Mouse (Mus musculus) hindbrain, postnatal 0 days (tissue): ENCODE results near the gene Igf2bp3. TPM values are rescaled to one million over a fixed set of nuclear protein-coding genes. Genes with fewer than 3 reads are reported as not detected.
A peak's percentile ranks its signal among the peaks of the same experiment; 100 is the strongest.

Experiments used
- ATAC-seq: fragments of 200-750 bp; cut with Nextera tagmentation; 2 replicates; pipeline ENCODE4 v1.8.0; 2017; ENCODE audit warnings: mild to moderate bottlenecking, moderate TSS enrichment, moderate library complexity
- DNase-seq: peaks from one replicate; pipeline ENCODE4 v3.0.0-alpha.2; 2015; ENCODE audit warnings: low spot score
- H3K27ac ChIP-seq: fragments of 300-500 bp; sonication (generic); 2 replicates; pipeline ENCODE4 v1.5.1; 2014; ENCODE audit warnings: mild to moderate bottlenecking
- H3K27me3 ChIP-seq: fragments of 300-500 bp; sonication (generic); 2 replicates; pipeline ENCODE4 v1.6.1; 2014; ENCODE audit warnings: low read length, mixed read lengths; ENCODE audit not compliant: insufficient read depth
- H3K36me3 ChIP-seq: fragments of 300-500 bp; sonication (generic); 2 replicates; pipeline ENCODE4 v1.6.1; 2014; ENCODE audit warnings: low read length, mixed read lengths; ENCODE audit not compliant: insufficient read depth
- H3K4me1 ChIP-seq: fragments of 300-500 bp; sonication (generic); 2 replicates; pipeline ENCODE4 v1.6.1; 2014; ENCODE audit warnings: antibody characterized with exemption, low read length, mixed read lengths; ENCODE audit not compliant: insufficient read depth
- H3K4me2 ChIP-seq: fragments of 300-500 bp; sonication (generic); 2 replicates; pipeline ENCODE4 v1.6.1; 2014; ENCODE audit warnings: low read depth, mild to moderate bottlenecking, low read length, moderate library complexity, mixed read lengths
- H3K4me3 ChIP-seq: fragments of 300-500 bp; sonication (generic); 2 replicates; pipeline ENCODE4 v1.5.1; 2014; ENCODE audit warnings: low read length
- H3K9ac ChIP-seq: fragments of 300-500 bp; sonication (generic); replicated peaks from 2 replicates; pipeline ENCODE4 v1.6.1; 2014; ENCODE audit warnings: mild to moderate bottlenecking, low read length, moderate library complexity, mixed read lengths
- H3K9me3 ChIP-seq: fragments of 300-500 bp; sonication (generic); 2 replicates; pipeline ENCODE4 v1.6.1; 2016; ENCODE audit warnings: low read length, mixed read lengths
- CTCF ChIP-seq: IDR thresholded peaks from 2 replicates; pipeline ENCODE4 v1.5.1; 2016; ENCODE audit warnings: antibody characterized with exemption, control low read depth, low read depth
- WGBS: fragments of 180-500 bp; shearing (Covaris S2); extraction: QIAGEN DNeasy Blood & Tissue Kit; methylation state at CpG from one replicate; pipeline ENCODE4 v1.1.7; 2014; 5-methylcytosine and 5-hydroxymethylcytosine counted together
- polyA plus RNA-seq: library from polyadenylated mRNA; unstranded; fragments of >200 nt; fragmentation: Nextera tagmentation; extraction: Ambion mirVana; gene quantifications from 2 replicates; pipeline ENCODE4 v1.2.1, GENCODE M21; 2015
- total RNA-seq: library from RNA; depleted of rRNA; stranded (reverse); fragments of >200 nt; gene quantifications from 2 replicates; pipeline ENCODE4 v1.2.3, GENCODE M21; 2014

Gene Igf2bp3
- total and polyA plus RNA-seq, 2 experiments from 2014 or later, result 8.9 to 16.6 TPM

GRCm38 (mm10) chr6:49219920-49220604 lies 5.3 kb upstream of the Igf2bp3 start:
- 10% methylated on average over 16 of the region's 16 CpGs for WGBS
- Histone ChIP-seq H3K27ac (no peak overlapping the region), H3K9me3 (no peaks in the 10 kb centered on the region), H3K9ac (no peak overlapping the region), H3K36me3 (no peaks in the 10 kb centered on the region), H3K27me3 (peaks cover 14% of the 10 kb centered on the region), H3K4me2 (no peak overlapping the region), H3K4me3 (no peak overlapping the region), H3K4me1 (no peaks in the 10 kb centered on the region)
- DNase-seq, result no peak
- ATAC-seq, result no peak
- no peak for TF ChIP-seq CTCF

GRCm38 (mm10) chr6:49219001-49219560 lies 4.3 kb upstream of the Igf2bp3 start:
- Histone ChIP-seq H3K4me1 (no peaks in the 10 kb centered on the region), H3K4me2 (no peak overlapping the region), H3K36me3 (no peaks in the 10 kb centered on the region), H3K27ac (no peak overlapping the region), H3K4me3 (no peak overlapping the region), H3K9ac (no peak overlapping the region), H3K9me3 (no peaks in the 10 kb centered on the region), H3K27me3 (peaks cover 14% of the 10 kb centered on the region)
- WGBS, result 24% methylated on average over 4 of the region's 4 CpGs
- ATAC-seq (no peak), DNase-seq (no peak)
- TF ChIP-seq CTCF, result no peak

GRCm38 (mm10) chr6:49218275-49218802 lies 3.6 kb upstream of the Igf2bp3 start:
- no peak overlapping the region for H3K27ac ChIP-seq
- H3K4me2 ChIP-seq, result peak overlapping the region; percentile 58
- no peak for TF ChIP-seq CTCF
- WGBS, result under 1% methylated on average over 31 of the region's 31 CpGs
- H3K27me3 ChIP-seq, result peaks cover 14% of the 10 kb centered on the region
- H3K36me3 ChIP-seq, result no peaks in the 10 kb centered on the region
- ATAC-seq (no peak), DNase-seq (peak; percentile 43)
- peaks cover 1% of the 10 kb centered on the region for H3K4me1 ChIP-seq
- H3K9ac ChIP-seq, result no peak overlapping the region
- H3K4me3 ChIP-seq, result peak overlapping the region; percentile 49
- no peaks in the 10 kb centered on the region for H3K9me3 ChIP-seq

- Histone ChIP-seq H3K4me1 (peaks cover 7% of the 10 kb centered on the region), H3K4me3 (peak overlapping the region; percentile 49), H3K27ac (peak overlapping the region; percentile 76), H3K4me2 (peak overlapping the region; percentile 58), H3K27me3 (peaks cover 14% of the 10 kb centered on the region), H3K9ac (peak overlapping the region; percentile 48), H3K9me3 (no peaks in the 10 kb centered on the region), H3K36me3 (no peaks in the 10 kb centered on the region)
- under 1% methylated on average over 56 of the region's 56 CpGs for WGBS
- ATAC-seq (peak; percentile 92), DNase-seq (peak; percentile 95)
- no peak for TF ChIP-seq CTCF
Observed at GRCm38 (mm10) chr6:49217581-49218274, 3.0 kb upstream of the Igf2bp3 start.

GRCm38 (mm10) chr6:49216811-49217542 lies 2.2 kb upstream of the Igf2bp3 start:
- no peak for TF ChIP-seq CTCF
- DNase-seq, result no peak
- H3K9ac ChIP-seq, result peak overlapping the region; percentile 48
- peak overlapping the region; percentile 58 for H3K4me2 ChIP-seq
- no peaks in the 10 kb centered on the region for H3K36me3 ChIP-seq
- peaks cover 7% of the 10 kb centered on the region for H3K4me1 ChIP-seq
- H3K27ac ChIP-seq, result peak overlapping the region; percentile 76
- H3K4me3 ChIP-seq, result peak overlapping the region; percentile 49
- no peaks in the 10 kb centered on the region for H3K9me3 ChIP-seq
- H3K27me3 ChIP-seq, result peaks cover 12% of the 10 kb centered on the region
- ATAC-seq, result no peak
- 6% methylated on average over 11 of the region's 11 CpGs for WGBS
